Mouse (Mus musculus) neural tube, embryonic 11.5 days (tissue): ENCODE results near the gene Kif16b. TPM values are rescaled to one million over a fixed set of nuclear protein-coding genes. Genes with fewer than 3 reads are reported as not detected.

ENCODE experiments used
- ATAC-seq: fragments of 200-750 bp; cut with Nextera tagmentation; 2 replicates; pipeline ENCODE4 v1.8.0; 2017; ENCODE audit warnings: moderate number of reproducible peaks, mild to moderate bottlenecking, moderate TSS enrichment, moderate library complexity; ENCODE audit not compliant: insufficient read depth, low FRiP score, low TSS enrichment
- DNase-seq: peaks from one replicate; pipeline ENCODE4 v3.0.0-alpha.2; 2015; ENCODE audit warnings: low spot score
- H3K27ac ChIP-seq: fragments of 300-500 bp; sonication (generic); 2 replicates; pipeline ENCODE4 v1.5.1; 2014; ENCODE audit warnings: low read depth, mild to moderate bottlenecking, low read length
- H3K27me3 ChIP-seq: fragments of 300-500 bp; sonication (generic); 2 replicates; pipeline ENCODE4 v1.6.1; 2014; ENCODE audit warnings: mild to moderate bottlenecking, low read length, mixed read lengths; ENCODE audit not compliant: control insufficient read depth, insufficient read depth
- H3K36me3 ChIP-seq: fragments of 300-500 bp; sonication (generic); 2 replicates; pipeline ENCODE4 v1.6.1; 2014; ENCODE audit warnings: mild to moderate bottlenecking, low read length, moderate library complexity, mixed read lengths; ENCODE audit not compliant: control insufficient read depth, insufficient read depth
- H3K4me1 ChIP-seq: fragments of 300-500 bp; sonication (generic); 2 replicates; pipeline ENCODE4 v1.6.1; 2014; ENCODE audit warnings: low read length, mixed read lengths; ENCODE audit not compliant: control insufficient read depth, insufficient read depth
- H3K4me2 ChIP-seq: fragments of 300-500 bp; sonication (generic); 2 replicates; pipeline ENCODE4 v1.6.1; 2014; ENCODE audit warnings: low read depth, mild to moderate bottlenecking, moderate library complexity
- H3K4me3 ChIP-seq: fragments of 300-500 bp; sonication (generic); 2 replicates; pipeline ENCODE4 v1.5.1; 2014; ENCODE audit warnings: low read depth, low read length
- H3K9ac ChIP-seq: fragments of 300-500 bp; sonication (generic); 2 replicates; pipeline ENCODE4 v1.6.1; 2014; ENCODE audit warnings: mild to moderate bottlenecking, low read length
- H3K9me3 ChIP-seq: fragments of 300-500 bp; sonication (generic); 2 replicates; pipeline ENCODE4 v1.6.1; 2016; ENCODE audit warnings: low read length; ENCODE audit not compliant: control insufficient read depth
- WGBS: fragments of 180-500 bp; shearing (Covaris S2); extraction: QIAGEN DNeasy Blood & Tissue Kit; methylation state at CpG from one replicate; pipeline ENCODE4 v1.1.7; 2014; 5-methylcytosine and 5-hydroxymethylcytosine counted together
- polyA plus RNA-seq: library from polyadenylated mRNA; unstranded; fragments of >200 nt; fragmentation: Nextera tagmentation; extraction: Ambion mirVana; gene quantifications from 2 replicates; pipeline ENCODE4 v1.2.1, GENCODE M21; 2014

Kif16b gene
- polyA plus RNA-seq, 1 experiment from 2014 or later: 5.4 TPM

- no peaks in the 10 kb centered on the region; the same call in 1 of the 2 replicates for H3K36me3 ChIP-seq
- no peaks in the 10 kb centered on the region for H3K27me3 ChIP-seq
- no peak overlapping the region for H3K9ac ChIP-seq
- WGBS: 52% methylated on average over 1 of the region's 1 CpGs
- 0 out of 2 replicates have a peak, but pooled peaks cover 5% of the 10 kb centered on the region for H3K4me1 ChIP-seq
- peak; percentile 91 for ATAC-seq
- H3K4me2 ChIP-seq: no peak overlapping the region
- no peak for DNase-seq
- H3K9me3 ChIP-seq: no peaks in the 10 kb centered on the region
- no peak overlapping the region for H3K4me3 ChIP-seq
- no peak overlapping the region for H3K27ac ChIP-seq
Observed at GRCm38 (mm10) chr2:142715186-142715911, 186.0 kb downstream of the Kif16b start.

DNA sequence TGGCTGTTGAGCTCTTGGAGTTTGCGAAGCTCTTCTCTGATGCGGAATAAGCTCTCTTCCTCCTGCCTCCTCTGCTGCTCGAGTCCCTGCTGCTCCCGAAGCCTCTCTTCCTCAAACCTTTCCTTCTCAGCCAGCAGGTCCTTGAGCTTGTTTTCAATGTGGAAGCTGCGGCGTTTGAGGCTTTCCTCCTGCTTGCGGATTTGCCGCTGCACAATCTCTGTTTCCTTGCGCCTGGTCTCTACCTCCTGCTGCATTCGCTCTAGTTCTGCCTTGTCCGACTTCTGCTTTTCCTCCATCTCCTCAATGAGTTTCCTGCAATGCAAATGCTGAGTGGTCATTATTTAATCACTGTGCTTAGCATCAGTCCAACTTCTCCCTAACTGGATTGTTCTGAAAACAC lies 188.6 kb downstream of the Kif16b start:
- WGBS: 93% methylated on average over 11 of the region's 11 CpGs
- Histone ChIP-seq H3K4me2 (no peak overlapping the region), H3K27ac (no peak overlapping the region), H3K9ac (no peak overlapping the region), H3K9me3 (no peaks in the 10 kb centered on the region), H3K4me1 (0 out of 2 replicates have a peak, but pooled peaks cover 5% of the 10 kb centered on the region), H3K36me3 (no peaks in the 10 kb centered on the region; the same call in 1 of the 2 replicates), H3K4me3 (no peak overlapping the region), H3K27me3 (no peaks in the 10 kb centered on the region)
- ATAC-seq: no peak
- no peak for DNase-seq

DNA sequence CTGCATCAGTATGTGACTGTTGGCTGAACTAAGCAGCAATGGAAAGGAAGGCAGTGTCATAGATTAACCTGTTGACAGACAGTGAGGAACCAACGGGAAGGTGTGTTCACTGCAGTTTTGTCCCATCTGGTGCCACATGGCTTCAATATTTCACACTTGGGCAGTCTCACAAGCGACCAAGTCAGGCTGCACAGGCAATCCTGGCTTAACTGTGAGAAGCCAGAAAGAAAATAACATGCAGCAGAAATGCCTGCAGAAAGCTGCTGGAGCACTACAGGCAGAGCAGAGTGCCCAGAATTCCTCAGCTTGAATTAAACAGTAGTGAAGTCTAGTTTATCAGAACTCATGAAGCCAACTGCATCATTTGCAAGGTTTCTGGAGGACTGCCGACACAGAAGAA lies 192.0 kb downstream of the Kif16b start:
- 78% methylated on average over 3 of the region's 3 CpGs for WGBS
- no peak for ATAC-seq

DNA sequence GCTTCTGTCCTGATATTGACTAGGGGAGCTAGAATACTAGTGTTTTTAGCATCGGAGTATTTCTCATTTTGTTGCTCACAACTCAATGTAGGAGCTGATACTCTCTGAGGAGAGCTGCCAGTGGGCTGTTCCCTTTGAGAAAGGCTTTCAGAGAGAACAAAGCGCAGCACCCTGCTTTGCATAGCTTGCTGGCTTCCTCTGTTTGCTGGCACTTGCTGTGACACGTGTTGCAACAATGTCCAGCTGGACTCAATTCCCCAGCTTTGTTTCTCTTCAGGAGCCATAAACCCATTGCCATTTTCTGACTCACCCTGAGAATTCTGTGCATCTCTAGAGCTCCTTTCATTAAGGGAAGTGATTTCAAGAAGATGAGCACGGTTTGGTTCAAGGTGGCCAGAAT lies 200.6 kb downstream of the Kif16b start:
- DNase-seq: no peak
- Histone ChIP-seq H3K36me3 (no peaks in the 10 kb centered on the region), H3K4me1 (no peaks in the 10 kb centered on the region), H3K4me2 (no peak overlapping the region), H3K4me3 (no peak overlapping the region), H3K9me3 (no peaks in the 10 kb centered on the region), H3K27ac (no peak overlapping the region), H3K27me3 (no peaks in the 10 kb centered on the region), H3K9ac (no peak overlapping the region)
- peak; percentile 67 for ATAC-seq
- WGBS: 41% methylated on average over 4 of the region's 4 CpGs

More for the DNA sequence above, 192.0 kb downstream of the Kif16b start:
- Histone ChIP-seq H3K9me3 (no peaks in the 10 kb centered on the region), H3K4me3 (no peak overlapping the region), H3K9ac (no peak overlapping the region), H3K4me2 (no peak overlapping the region), H3K4me1 (no peaks in the 10 kb centered on the region), H3K27ac (no peak overlapping the region), H3K36me3 (no peaks in the 10 kb centered on the region; the same call in 1 of the 2 replicates), H3K27me3 (no peaks in the 10 kb centered on the region)
- no peak for DNase-seq

DNA sequence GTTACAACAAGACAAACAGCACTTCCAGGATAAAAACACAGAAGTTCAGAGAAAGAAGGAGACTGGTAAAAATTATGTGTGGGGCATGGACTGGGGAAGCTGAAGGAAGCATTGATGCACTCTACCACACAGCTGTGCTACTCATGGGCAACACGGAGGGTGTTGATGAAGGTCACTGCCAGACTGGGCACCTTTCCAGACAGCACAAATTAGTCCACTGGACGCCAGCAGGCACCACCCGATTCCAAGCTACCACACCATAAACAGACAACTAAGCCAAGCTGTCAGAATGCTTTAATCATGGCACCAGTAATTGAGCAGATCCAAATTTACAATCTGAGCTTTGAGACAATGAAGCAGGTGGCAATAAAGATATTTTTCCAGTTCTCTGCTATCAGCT lies 202.7 kb downstream of the Kif16b start:
- ATAC-seq: no peak
- Histone ChIP-seq H3K36me3 (no peaks in the 10 kb centered on the region), H3K27ac (no peak overlapping the region), H3K9ac (no peak overlapping the region), H3K9me3 (no peaks in the 10 kb centered on the region), H3K27me3 (no peaks in the 10 kb centered on the region), H3K4me3 (no peak overlapping the region), H3K4me1 (no peaks in the 10 kb centered on the region), H3K4me2 (no peak overlapping the region)
- 88% methylated on average over 3 of the region's 3 CpGs for WGBS
- no peak for DNase-seq

DNA sequence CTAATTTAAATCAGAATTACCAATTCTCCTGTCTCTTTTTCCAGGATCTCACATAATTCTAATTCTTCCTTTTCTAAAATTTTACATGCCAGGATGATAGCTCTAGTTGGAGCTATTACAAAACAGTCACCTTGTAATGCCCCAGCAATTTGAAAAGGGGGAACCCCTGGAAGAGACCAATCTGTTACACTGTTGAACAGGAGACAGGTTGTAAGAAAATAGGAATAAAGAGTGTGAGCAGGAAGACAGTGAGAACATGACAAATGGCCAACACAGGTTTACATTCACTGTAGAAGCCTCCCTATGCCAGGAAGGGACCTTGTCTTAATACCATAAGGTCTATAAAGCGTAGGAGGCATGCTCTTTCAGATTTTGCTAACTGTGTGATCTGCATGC lies 206.4 kb downstream of the Kif16b start:
- H3K36me3 ChIP-seq: no peaks in the 10 kb centered on the region
- H3K4me3 ChIP-seq: no peak overlapping the region
- DNase-seq: no peak
- H3K9ac ChIP-seq: no peak overlapping the region
- WGBS: 92% methylated on average over 1 of the region's 1 CpGs
- no peak overlapping the region for H3K4me2 ChIP-seq
- no peaks in the 10 kb centered on the region for H3K4me1 ChIP-seq
- no peaks in the 10 kb centered on the region for H3K9me3 ChIP-seq
- ATAC-seq: no peak
- no peaks in the 10 kb centered on the region for H3K27me3 ChIP-seq
- no peak overlapping the region for H3K27ac ChIP-seq

DNA sequence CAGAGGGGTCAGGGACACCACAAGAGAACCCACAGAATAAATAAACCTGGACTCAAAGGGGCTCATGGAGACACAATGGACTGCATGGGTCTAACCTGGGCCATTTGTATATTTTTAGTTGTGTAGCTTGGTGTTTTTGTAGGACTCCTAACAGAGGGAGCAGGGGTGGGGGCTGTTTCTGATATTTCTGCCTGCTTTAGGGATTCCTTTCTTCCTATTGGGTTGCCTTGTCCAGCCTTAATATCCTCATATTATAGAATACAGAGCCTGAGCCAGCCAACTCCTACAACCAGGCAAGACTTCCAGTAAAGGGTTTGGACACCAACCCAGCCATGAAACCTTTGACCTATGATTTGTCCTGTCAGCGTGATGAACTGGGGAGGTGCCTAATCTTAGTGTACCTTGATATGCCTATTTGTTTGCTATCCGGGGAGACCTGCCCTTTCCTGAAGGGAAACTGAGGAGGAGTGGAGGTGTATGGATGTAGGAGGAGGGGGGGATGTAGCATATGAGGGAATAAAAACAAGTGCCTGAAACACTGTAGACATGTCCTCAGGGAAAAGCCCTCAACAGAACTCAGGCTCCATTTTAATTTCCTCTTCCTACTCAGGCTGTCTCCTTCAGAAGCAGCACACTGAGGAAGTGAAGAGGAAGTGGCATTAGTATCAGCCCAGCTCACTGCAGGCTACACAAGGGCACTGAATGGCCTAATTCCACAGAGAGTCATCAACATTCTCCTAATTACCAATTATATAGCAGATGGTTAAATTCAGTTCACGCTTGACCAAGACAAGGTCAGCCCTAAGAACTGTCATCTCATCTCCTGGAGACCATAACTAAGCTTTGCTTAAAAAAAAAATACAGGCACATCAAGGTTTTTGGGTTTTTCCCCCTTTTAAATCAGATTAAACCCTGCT lies 207.1 kb downstream of the Kif16b start:
- H3K4me1 ChIP-seq: no peaks in the 10 kb centered on the region
- ATAC-seq (no peak), DNase-seq (no peak)
- WGBS: 73% methylated on average over 3 of the region's 3 CpGs
- H3K27me3 ChIP-seq: no peaks in the 10 kb centered on the region
- no peak overlapping the region for H3K27ac ChIP-seq
- H3K4me3 ChIP-seq: no peak overlapping the region
- H3K9ac ChIP-seq: no peak overlapping the region
- no peaks in the 10 kb centered on the region for H3K9me3 ChIP-seq
- H3K4me2 ChIP-seq: no peak overlapping the region
- no peaks in the 10 kb centered on the region for H3K36me3 ChIP-seq

DNA sequence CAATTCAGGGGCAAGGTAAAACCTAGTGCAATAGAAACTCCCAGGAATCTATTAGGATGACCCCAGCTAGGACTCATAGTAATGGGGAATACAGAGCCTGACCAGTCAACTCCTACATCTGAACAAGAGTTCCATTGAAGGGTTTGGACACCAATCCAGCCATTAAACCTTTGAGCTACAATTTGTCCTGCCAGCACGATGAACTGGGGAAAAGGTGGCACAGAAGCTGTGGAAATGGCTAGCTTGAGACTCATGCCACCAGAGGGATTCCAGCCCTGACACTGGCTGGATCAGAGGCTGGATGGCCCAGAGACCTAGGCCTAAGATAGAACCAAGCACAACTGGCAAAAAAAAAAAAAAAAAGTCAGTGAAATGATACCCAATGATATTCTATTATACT lies 207.9 kb downstream of the Kif16b start:
- ATAC-seq (no peak), DNase-seq (no peak)
- Histone ChIP-seq H3K27me3 (no peaks in the 10 kb centered on the region), H3K4me3 (no peak overlapping the region), H3K4me1 (no peaks in the 10 kb centered on the region), H3K4me2 (no peak overlapping the region), H3K27ac (no peak overlapping the region), H3K9me3 (no peaks in the 10 kb centered on the region), H3K36me3 (no peaks in the 10 kb centered on the region), H3K9ac (no peak overlapping the region)
- WGBS: 92% methylated on average over 1 of the region's 1 CpGs
